Mouse (Mus musculus): ENCODE data around the gene Ctc1. TPM values are rescaled to one million over a fixed set of nuclear protein-coding genes. Genes with fewer than 3 reads are reported as not detected.

The Ctc1 gene
- total and polyA plus RNA-seq, 2 experiments from 2014 or later = 46.8 to 67.7 TPM

DNA sequence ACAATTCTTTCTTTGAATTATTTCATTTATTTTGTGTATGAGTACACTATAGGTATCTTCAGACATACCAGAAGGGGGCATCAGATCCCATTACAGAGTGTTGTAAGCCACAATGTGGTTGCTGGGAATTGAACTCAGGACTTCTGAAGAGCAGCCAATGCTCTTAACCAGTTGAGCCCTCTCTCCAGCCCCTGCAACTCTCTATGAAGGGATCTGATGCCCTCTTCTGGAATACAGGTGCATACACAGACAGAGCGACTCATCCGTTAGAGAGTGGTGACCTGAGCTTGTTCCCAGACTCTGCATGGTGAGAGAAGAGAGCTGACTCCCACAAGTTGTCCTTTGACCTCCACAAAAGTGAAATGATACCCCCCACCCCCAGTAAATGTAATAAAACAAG lies 13.1 kb downstream of the Ctc1 start:
- H3K9ac ChIP-seq (replicated peaks; ENCODE audit: low read length, poor library complexity, severe bottlenecking) = no peak overlapping the region
- no peaks in the 10 kb centered on the region for H3K9me3 ChIP-seq (ENCODE audit: low read length)
- ATAC-seq (ENCODE audit: low FRiP score) (no peak), DNase-seq (ENCODE audit: low spot score) (peak; percentile 34)
- WGBS = 58% methylated on average over 2 of the region's 2 CpGs
- no peaks in the 10 kb centered on the region for H3K4me1 ChIP-seq (ENCODE audit: insufficient read depth, low read length)
- H3K27ac ChIP-seq (ENCODE audit: low read depth, low read length) = no peak overlapping the region
- H3K4me2 ChIP-seq (ENCODE audit: low read depth, low read length, poor library complexity, severe bottlenecking) = no peak overlapping the region
- H3K27me3 ChIP-seq (ENCODE audit: insufficient read depth, low read length) = no peaks in the 10 kb centered on the region
- H3K4me3 ChIP-seq (ENCODE audit: low read depth, low read length) = no peak overlapping the region
- TF ChIP-seq CTCF (IDR thresholded peaks at IDR 0.05) = peak; percentile 51
- H3K36me3 ChIP-seq (ENCODE audit: insufficient read depth, low read length) = peaks cover 68% of the 10 kb centered on the region

DNA sequence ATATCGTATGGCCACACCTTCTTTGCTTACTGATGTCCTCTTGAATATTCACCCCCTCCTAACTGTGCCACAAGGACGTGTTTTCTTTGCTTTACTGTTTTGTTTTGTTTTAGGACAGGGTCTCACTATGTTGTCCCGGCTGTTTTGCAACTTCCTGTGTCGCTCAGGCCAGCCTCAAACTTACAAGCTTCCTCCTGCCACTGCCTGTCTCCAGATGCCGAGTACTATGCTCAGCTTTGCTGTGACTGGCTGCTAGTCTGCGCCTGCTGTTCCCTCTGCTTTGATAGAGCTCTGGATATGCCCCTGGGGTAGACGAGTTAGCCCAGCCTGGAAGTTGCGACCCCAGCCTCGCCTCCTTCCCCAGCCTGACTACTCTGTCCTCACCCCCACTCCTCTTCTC lies 17.8 kb downstream of the Ctc1 start:
- no peaks in the 10 kb centered on the region for H3K27me3 ChIP-seq (ENCODE audit: insufficient read depth, low read length)
- 91% methylated on average over 9 of the region's 9 CpGs for WGBS
- H3K9ac ChIP-seq (replicated peaks; ENCODE audit: low read length, poor library complexity, severe bottlenecking) = no peak overlapping the region

DNA sequence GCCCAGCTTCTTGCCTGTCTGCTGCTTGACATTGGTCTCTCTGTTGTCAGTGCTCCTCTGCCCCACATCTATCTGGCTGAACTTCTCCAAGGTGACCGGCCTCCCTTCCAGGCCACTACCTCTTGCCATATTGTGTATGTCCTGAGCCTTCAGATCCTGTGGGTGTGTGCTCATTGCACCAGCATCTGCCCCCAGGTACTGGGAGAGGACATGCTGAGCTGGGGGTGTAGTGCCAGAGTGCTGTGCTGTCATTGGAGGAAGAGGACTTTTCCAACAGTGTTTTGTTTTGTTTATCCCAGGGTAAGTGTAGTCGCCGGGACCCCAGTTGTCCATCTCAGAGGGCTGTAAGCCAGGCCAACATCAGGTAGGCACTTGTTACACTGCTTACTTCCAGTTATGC lies 18.9 kb downstream of the Ctc1 start:
- DNase-seq (ENCODE audit: low spot score) (no peak), ATAC-seq (ENCODE audit: low FRiP score) (no peak)
- TF ChIP-seq CTCF (IDR thresholded peaks at IDR 0.05) = no peak
- Histone ChIP-seq H3K36me3 (ENCODE audit: insufficient read depth, low read length) (peaks cover 34% of the 10 kb centered on the region), H3K4me2 (ENCODE audit: low read depth, low read length, poor library complexity, severe bottlenecking) (no peak overlapping the region), H3K27ac (ENCODE audit: low read depth, low read length) (no peak overlapping the region), H3K9me3 (ENCODE audit: low read length) (no peaks in the 10 kb centered on the region), H3K4me1 (ENCODE audit: insufficient read depth, low read length) (peaks cover 12% of the 10 kb centered on the region), H3K9ac (replicated peaks; ENCODE audit: low read length, poor library complexity, severe bottlenecking) (no peak overlapping the region), H3K27me3 (ENCODE audit: insufficient read depth, low read length) (no peaks in the 10 kb centered on the region), H3K4me3 (ENCODE audit: low read depth, low read length) (no peak overlapping the region)
- 87% methylated on average over 3 of the region's 3 CpGs for WGBS

More for the DNA sequence above, 17.8 kb downstream of the Ctc1 start:
- DNase-seq (ENCODE audit: low spot score) (no peak), ATAC-seq (ENCODE audit: low FRiP score) (no peak)
- H3K36me3 ChIP-seq (ENCODE audit: insufficient read depth, low read length) = peaks cover 37% of the 10 kb centered on the region
- peaks cover 10% of the 10 kb centered on the region for H3K4me1 ChIP-seq (ENCODE audit: insufficient read depth, low read length)
- no peaks in the 10 kb centered on the region for H3K9me3 ChIP-seq (ENCODE audit: low read length)
- no peak overlapping the region for H3K27ac ChIP-seq (ENCODE audit: low read depth, low read length)
- H3K4me2 ChIP-seq (ENCODE audit: low read depth, low read length, poor library complexity, severe bottlenecking) = no peak overlapping the region
- TF ChIP-seq CTCF (IDR thresholded peaks at IDR 0.05) = no peak
- no peak overlapping the region for H3K4me3 ChIP-seq (ENCODE audit: low read depth, low read length)

DNA sequence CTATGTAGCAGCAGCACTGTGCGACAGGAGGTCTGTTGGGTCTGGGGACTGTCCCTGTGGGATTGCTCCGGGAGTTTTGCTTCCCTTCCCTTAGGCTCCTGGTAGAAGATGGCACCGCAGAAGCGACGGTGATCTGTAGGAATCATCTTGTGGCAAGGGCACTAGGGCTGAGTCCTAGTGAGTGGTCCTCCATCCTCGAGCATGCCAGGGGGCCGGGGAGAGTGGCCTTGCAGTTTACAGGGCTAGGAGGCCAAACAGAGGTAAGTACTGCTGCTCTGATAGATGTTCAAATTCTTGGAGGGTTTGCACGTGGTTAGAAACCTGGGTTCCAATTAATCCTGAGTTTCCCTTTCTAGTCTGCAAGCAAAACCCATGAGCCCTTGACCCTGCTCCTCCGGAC lies 19.7 kb downstream of the Ctc1 start:
- 0 out of 2 replicates have a peak overlapping the region, but pooled peaks have one; percentile 29 for H3K9ac ChIP-seq (replicated peaks; ENCODE audit: low read length, poor library complexity, severe bottlenecking)

DNA sequence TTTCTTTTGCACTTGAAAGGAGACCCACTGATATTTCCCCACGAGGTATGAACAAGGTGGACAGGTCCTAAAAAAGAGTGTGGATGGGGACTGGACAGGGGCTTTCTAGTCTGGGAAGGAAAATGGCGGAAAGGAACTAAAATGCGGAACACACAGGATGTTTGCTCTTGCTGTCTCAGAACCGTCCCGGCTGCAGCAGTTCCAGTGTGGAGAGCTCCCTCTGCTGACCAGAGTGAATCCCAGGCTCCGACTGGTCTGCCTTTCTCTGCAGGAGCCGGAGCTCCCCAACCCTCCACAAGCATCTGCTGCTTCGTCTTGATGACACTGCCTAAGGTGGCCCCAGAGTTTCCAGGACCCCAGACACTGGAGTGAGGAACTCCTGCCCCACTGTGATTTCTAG lies 20.1 kb downstream of the Ctc1 start:
- H3K9me3 ChIP-seq (ENCODE audit: low read length) = no peaks in the 10 kb centered on the region
- ATAC-seq (ENCODE audit: low FRiP score) = 0 out of 2 replicates have a peak, but pooled peaks have one; percentile 17
- no peaks in the 10 kb centered on the region for H3K27me3 ChIP-seq (ENCODE audit: insufficient read depth, low read length)
- 5% methylated on average over 8 of the region's 8 CpGs for WGBS
- H3K27ac ChIP-seq (ENCODE audit: low read depth, low read length) = peak overlapping the region; percentile 70
- peak; percentile 91 for DNase-seq (ENCODE audit: low spot score)
- H3K4me2 ChIP-seq (ENCODE audit: low read depth, low read length, poor library complexity, severe bottlenecking) = peak overlapping the region; percentile 51
- peaks cover 26% of the 10 kb centered on the region for H3K36me3 ChIP-seq (ENCODE audit: insufficient read depth, low read length)
- 0 out of 2 replicates have a peak overlapping the region, but pooled peaks have one; percentile 29 for H3K9ac ChIP-seq (replicated peaks; ENCODE audit: low read length, poor library complexity, severe bottlenecking)
- H3K4me3 ChIP-seq (ENCODE audit: low read depth, low read length) = no peak overlapping the region
- peaks cover 12% of the 10 kb centered on the region for H3K4me1 ChIP-seq (ENCODE audit: insufficient read depth, low read length)
- peak; percentile 79 for TF ChIP-seq CTCF (IDR thresholded peaks at IDR 0.05)

More for the DNA sequence above, 19.7 kb downstream of the Ctc1 start:
- H3K27me3 ChIP-seq (ENCODE audit: insufficient read depth, low read length) = no peaks in the 10 kb centered on the region
- WGBS = 75% methylated on average over 9 of the region's 9 CpGs
- H3K4me3 ChIP-seq (ENCODE audit: low read depth, low read length) = no peak overlapping the region
- peak overlapping the region; percentile 70; the same call in 1 of the 2 replicates for H3K27ac ChIP-seq (ENCODE audit: low read depth, low read length)
- ATAC-seq (ENCODE audit: low FRiP score) (no peak), DNase-seq (ENCODE audit: low spot score) (no peak)
- 0 out of 2 replicates have a peak overlapping the region, but pooled peaks have one; percentile 51 for H3K4me2 ChIP-seq (ENCODE audit: low read depth, low read length, poor library complexity, severe bottlenecking)
- peaks cover 30% of the 10 kb centered on the region for H3K36me3 ChIP-seq (ENCODE audit: insufficient read depth, low read length)
- TF ChIP-seq CTCF (IDR thresholded peaks at IDR 0.05) = no peak
- no peaks in the 10 kb centered on the region for H3K9me3 ChIP-seq (ENCODE audit: low read length)
- peaks cover 12% of the 10 kb centered on the region for H3K4me1 ChIP-seq (ENCODE audit: insufficient read depth, low read length)

DNA sequence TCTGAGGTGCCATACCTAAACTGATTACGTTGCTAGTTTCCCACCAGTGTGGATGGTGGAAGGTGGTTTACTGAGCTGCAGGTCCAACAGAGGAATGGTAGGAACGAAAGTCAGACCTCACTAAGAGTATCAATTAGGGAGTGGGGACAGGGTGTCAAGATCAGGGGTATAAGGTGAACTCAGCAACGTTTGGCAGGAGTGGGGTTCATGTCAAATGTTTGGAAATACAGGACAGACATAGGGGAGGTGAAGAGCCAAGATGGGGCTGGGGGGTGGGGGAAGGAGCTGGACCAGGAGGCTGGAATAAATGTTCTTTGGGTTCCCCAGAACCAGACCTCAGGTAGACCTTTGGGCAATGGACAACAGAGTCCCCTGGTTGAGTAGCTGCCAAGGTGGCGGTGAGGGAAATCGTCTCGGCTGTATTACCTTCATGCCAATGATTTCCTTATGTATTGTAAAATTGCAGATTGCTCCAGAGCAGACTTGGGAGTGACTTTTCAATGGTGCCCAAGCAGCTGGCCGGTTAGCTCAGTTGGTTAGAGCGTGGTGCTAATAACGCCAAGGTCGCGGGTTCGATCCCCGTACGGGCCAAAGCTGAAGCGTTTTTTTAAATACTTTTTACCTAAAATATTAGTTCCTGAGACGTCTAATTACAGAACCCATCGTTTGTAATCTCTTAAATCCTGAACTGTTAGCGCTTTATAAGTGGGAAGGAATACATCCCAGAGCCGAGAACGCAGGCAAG lies 20.9 kb downstream of the Ctc1 start:
- peaks cover 18% of the 10 kb centered on the region for H3K36me3 ChIP-seq (ENCODE audit: insufficient read depth, low read length)
- 9% methylated on average over 20 of the region's 20 CpGs for WGBS
- H3K9ac ChIP-seq (replicated peaks; ENCODE audit: low read length, poor library complexity, severe bottlenecking) = peak overlapping the region; percentile 72
- H3K4me2 ChIP-seq (ENCODE audit: low read depth, low read length, poor library complexity, severe bottlenecking) = peak overlapping the region; percentile 51
- peak overlapping the region; percentile 84 for H3K27ac ChIP-seq (ENCODE audit: low read depth, low read length)
- peak overlapping the region; percentile 63 for H3K4me3 ChIP-seq (ENCODE audit: low read depth, low read length)
- DNase-seq (ENCODE audit: low spot score) (peak; percentile 88), ATAC-seq (ENCODE audit: low FRiP score) (no peak)
- TF ChIP-seq CTCF (IDR thresholded peaks at IDR 0.05) = no peak
- H3K4me1 ChIP-seq (ENCODE audit: insufficient read depth, low read length) = peaks cover 12% of the 10 kb centered on the region
- no peaks in the 10 kb centered on the region for H3K27me3 ChIP-seq (ENCODE audit: insufficient read depth, low read length)
- H3K9me3 ChIP-seq (ENCODE audit: low read length) = no peaks in the 10 kb centered on the region

All from midbrain, postnatal 0 days (tissue).